Mouse (Mus musculus): ENCODE results near the gene Abca5.
"Not testable (repeated sequence)": the region's sequence is repeated elsewhere in the genome, so short reads cannot be mapped to it uniquely, and the experiment has no call there.

Abca5 gene

DNA sequence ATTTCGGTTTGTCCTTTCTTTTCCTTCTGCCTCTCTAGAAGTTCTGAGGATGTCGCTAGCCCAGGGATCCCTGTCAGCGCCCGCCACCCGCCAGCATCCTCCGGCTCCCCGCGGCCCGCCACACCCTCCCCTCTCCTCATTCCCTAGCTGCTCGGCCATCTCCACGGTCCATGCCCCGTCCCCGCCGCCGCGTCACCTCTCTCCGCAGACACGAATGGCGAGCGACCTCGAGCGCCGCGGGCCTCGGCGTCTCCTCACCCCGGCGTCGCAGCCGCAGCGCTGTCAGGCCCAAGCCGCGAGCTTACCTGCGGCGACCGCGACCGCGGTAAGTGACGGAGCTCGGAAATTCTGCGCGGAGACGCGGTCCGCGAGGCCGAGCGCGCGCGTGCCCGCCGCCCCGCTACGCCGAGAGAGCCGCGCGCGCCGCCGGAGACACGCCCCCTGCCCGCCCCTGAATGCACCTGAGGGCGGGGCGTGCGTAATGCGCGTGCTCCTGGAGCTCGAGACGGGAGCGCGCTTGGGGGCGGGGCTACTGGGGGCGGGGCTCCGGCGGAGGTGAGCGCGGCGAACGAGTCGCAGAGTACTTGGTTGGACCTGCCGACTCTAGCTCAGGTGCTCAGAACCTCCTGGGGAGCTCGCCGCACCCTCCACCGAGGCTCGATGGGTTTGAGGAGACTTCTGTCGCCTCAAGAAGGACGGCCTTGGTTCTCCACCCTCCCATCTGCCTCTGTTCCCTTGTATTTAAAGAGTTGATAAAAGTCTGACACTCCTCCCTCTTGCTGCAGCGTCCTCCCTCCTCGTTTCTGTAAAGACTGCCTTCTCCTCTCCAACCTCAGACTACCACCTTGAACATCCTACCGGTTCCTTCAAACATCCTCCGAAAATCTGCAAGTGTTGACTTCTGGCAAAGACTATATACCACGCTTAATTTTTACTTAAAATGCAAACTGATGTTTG is at the start of gene Abca5:
Gene Abca5, minus strand, starts transcription at position 428 of the 957 bp plus-strand sequence.
- peak; percentile 99 for DNase-seq

- DNase-seq, result peak; percentile 55
Observed at GRCm38 (mm10) chr11:110385487-110385886, 48.0 kb upstream of the Abca5 start.

DNA sequence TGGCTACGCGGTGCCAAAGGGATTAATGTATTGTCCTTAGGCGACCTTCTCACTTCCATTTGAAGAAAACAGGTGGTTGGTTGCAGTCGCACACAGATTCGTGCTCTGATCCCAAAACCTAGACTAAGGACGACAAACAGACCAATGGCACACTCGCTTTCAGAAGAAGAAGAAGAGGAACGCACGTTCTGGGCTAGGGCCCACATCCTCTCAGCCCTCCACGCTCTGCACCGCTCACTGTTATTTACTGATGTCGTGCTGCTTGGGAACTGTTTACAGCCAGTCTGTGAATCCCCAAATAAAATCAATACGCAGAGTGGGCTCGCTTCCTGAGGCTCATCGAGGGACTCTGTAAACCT is 42.8 kb upstream of the Abca5 start:
- no peak for DNase-seq

DNA sequence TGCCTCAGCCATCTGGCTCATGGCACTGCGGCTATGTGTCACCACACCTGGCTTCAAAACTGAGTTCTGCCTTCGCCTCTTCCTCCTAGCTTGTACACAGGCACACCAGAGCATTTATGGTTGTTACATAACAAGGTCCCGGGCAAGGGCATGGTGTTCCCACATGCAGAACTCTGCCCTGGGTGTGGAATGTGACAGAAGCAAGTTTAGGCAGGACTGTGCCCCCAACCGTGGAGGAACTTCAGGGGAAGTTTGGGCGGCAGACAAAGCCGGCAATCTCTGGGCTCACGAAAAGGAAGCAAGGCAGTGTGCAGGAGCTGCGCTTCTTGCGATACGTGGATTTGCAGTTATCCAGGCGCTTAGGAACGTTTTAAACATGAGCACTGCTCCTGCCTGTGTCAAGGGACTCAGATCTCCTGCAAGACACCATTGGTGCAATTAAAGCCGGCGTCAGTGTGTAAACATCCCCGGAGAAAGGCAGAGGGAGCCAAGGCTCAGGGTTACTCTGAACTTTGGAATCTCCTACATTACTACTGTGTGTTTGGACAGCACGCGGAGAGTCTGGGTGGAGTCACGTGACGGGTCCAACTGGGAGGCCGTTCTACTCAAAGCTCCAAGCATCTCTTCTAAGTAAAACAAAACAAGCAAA is 42.3 kb upstream of the Abca5 start:
- DNase-seq, result peak; percentile 98

DNA sequence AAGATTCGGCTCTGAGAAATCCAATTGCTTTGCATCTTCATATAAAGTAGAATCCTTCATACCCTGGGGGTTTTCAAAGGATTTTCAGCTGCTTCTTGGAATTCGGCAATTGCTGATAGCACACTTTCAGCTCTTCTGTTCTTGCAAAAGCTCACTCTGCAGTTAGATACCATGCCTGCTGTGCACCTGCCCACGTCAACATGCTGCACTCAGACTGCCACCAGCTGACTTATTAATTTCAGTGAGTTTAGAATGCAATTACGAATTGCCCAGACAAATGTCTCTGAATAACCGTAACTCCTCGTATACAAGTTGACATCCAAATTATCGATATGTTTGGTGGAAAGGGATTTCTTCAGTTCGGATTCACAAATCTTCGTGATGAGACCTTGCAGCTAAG is 36.5 kb upstream of the Abca5 start:
- DNase-seq, result no peak

DNA sequence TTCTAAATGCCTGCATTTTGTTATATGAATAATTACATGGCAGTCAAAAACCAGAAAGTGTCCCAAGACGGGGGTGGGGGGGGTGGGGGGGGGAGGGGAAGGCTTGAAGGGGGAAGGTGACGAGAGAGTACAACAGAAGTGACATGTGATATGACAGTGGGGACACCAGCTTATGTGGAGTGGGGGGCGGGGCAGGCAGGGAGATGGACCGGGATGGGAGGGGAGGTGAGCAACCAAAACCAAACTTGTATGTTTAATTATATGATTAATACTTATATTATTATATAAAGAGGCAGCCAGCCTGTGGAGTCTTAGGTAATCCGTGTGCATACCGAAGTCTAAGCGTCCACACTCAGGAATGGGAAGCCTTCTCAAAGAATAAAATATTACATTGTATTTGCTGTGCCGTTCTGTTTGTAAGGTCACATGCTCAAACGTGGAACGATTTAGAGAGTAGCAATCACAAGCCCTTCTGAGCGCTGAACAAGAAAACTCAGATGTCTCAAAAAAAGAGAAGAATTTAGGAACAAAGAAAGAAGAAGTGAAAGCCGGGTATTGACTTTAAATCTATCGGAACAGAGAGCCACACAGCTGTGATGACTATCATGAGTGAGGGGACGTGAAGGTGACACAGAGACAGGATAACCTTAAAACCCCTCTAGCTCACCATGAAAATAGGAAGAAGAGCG is 34.9 kb upstream of the Abca5 start:
- DNase-seq, result no peak

DNA sequence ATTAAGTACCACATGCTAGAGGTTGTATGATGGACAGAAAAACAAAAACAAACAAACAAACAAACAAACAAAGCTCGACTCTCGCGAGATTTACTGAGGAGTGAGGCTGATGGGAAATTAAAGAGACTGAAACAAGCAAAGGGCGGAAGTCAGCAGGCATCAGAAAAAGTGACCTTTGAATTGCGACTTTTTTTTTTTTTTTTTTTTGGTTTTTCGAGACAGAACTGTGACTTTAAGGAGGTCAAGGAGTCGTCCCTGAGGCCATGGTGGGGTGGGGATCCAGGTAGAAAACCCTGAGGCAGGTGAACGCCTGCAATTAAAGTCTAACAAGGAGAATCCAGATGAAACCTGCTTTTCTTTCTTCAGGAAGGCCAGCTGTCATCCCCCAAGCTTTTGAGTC is 34.3 kb upstream of the Abca5 start:
- no peak for DNase-seq

- DNase-seq, result no peak
Observed at GRCm38 (mm10) chr11:110369312-110370019, 31.9 kb upstream of the Abca5 start.

DNA sequence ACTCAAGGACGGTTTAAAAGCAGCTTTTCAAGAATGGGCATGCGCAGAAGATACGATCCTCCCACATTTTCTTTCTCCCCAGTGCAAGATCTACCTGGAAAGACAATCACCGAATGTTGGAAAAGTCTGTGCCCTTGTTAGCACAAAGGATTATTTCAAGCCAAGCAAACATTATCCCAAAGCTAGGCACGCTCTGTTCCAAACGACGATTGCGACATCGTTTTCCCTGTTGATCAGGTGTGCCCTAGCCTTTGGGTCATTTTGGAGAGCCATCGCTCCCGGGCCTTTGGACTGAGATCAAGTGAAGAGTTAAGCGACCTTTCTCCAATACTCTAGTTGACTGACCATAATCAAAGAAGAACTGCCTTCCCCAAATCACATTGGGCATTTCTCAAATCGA is 30.1 kb upstream of the Abca5 start:
- no peak for DNase-seq

DNA sequence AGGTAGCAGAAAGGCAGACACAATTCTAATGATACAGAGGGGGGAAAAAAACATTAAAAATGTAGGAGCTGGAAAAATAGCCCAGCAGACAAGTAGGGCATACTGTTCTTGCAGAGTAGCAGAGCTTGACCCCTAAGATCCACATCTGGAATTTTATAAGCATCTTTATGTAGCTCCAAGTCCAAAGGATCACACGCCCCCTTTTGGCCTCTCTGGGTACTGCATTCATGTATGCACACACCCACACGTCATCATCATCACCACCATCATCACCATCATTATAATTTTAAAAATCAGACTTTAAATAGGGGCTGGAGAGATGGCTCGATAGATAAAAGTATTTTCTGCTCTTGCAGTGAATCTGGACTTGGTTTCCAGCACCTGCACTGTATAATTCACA is 29.4 kb upstream of the Abca5 start:
- DNase-seq, result no peak

DNA sequence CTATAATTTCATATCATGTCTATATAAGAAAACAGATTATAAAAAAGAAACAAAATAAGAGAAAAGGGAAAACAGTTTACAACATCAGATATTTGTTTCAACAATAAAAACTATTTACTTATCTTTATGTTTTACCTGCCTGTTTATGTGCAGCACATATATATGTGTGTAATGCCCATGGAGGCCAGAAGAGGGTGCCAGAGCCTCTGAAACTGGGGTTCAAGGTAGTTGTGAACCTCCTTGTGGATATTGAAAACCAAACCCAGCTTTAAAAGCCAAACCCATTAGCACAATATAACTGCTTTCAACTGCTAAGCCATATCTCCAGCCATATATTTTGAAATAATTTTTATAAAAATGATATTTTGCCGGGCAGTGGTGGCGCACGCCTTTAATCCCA is 27.5 kb upstream of the Abca5 start:
- DNase-seq, result peak; percentile 87

GRCm38 (mm10) chr11:110357756-110358551 is 20.4 kb upstream of the Abca5 start:
- no peak for DNase-seq

DNA sequence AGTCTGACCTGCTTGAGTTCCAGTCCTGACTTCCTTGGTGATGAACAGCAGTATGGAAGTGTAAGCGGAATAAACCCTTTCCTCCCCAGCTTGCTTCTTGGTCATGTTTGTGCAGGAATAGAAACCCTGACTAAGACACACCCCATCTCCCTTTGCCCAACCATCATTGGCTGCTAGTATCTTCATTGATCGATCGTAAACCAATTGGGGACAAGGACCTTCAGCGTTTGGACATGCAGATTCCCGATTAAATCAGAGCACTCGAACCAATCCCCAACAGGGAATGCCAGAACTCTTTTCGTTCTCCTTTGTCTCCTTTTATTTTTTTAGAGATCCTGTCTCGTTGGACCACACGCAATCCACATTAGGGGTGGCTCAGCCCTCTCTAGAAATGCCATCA is 17.6 kb upstream of the Abca5 start:
- not testable (repeated sequence) for DNase-seq

DNA sequence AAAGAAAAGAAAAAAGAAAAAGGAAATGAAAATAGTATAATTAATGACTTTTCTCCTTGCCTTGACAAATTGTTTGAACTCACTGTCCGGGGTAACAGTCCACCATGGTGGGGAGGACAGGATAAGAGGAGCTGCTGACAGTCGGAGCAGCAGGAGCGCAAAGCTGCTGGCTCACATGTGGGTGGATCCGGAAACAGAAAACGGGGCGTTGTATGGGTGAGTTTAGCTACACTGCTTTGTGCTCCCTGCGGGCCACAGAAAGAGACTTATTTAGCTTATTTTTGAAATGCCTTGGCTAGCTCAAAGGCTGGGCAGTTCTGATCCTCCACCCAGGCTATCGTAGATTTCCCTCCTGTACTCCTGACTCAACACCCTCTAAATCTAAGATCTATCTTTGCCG is 16.7 kb upstream of the Abca5 start:
- DNase-seq, result no peak

DNA sequence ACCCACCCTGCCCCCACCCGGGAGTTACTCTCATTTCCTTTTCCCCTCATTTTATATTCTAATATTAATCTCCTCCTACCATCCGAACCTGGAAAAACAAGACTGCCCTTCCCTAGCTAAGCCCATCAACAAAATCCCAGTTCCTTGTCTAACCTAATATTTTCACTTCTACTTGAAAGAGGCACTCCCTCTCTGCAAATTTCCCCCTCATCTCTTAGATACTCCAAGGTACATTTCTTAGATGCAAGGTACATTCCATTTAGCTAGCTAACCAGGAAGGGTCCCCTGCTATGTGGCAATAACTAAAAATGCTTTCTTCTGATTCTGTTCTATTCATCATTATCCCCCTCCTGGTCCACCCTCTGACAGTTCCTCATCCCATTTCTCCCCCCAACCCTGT is 10.7 kb upstream of the Abca5 start:
- no peak for DNase-seq

- DNase-seq, result no peak
Observed at GRCm38 (mm10) chr11:110347768-110348167, 10.3 kb upstream of the Abca5 start.

DNA sequence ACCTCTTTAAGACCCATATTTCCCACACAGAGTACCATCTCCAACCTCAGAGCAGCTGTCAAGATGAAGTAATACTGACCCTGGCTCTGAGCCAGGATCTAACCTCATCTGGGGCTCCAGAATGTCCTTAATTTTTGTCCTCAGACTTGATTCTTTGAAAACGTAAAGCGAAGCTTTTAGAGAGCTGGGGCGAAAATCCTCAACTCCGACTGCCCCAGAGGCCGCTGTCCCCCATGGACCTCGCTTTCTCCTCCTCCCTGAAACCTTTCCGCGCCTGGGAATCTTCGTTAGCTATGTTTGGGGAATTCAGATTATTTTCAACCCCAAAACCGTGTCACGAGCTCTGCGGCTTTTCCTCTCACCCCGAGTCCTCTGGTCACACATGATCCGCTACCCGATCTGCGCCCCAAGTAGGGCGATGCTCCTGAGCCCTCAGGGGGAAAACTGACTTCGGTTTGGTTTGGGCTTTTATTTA is 665 bp downstream of the Abca5 start:
- DNase-seq, result peak; percentile 88

DNA sequence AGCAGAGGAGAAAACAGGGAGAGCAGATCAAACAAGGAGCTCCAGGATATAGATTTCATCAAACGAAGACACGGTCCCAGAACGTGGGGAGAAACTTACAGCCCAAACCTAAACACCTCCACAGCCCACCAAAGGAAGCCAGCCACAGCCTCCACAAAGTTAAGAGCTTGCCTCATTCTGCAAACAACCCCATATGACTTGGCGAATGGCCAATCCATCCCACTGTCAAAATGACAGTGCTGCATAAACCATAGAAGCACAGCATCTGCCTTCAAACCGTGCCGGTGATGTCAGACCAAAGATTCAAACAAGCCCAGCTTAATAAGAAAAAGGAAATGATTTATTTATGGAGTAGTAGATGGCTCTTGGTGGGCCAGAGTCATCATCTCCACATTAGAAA is 7.4 kb downstream of the Abca5 start:
- no peak for DNase-seq

DNA sequence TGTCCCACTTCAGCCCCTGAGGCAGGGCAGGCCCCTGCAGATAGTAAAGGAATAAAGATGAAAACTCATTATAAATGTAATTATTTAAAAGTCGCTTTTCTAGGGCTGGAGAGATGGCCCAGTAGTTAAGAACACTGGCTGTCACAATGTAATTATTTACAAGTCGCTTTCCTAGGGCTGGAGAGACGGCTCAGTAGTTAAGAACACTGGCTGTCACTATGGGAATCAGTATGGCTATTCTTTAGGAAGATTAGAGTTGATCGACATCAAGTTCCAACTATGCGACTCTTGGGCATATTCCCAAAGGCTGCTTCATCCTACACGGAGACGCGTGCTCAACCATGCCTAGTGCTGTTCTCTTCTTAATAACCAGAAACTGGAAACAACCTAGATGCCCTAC is 15.2 kb downstream of the Abca5 start:
- no peak for DNase-seq

GRCm38 (mm10) chr11:110306475-110307168 is 30.9 kb downstream of the Abca5 start:
- no peak for DNase-seq

DNA sequence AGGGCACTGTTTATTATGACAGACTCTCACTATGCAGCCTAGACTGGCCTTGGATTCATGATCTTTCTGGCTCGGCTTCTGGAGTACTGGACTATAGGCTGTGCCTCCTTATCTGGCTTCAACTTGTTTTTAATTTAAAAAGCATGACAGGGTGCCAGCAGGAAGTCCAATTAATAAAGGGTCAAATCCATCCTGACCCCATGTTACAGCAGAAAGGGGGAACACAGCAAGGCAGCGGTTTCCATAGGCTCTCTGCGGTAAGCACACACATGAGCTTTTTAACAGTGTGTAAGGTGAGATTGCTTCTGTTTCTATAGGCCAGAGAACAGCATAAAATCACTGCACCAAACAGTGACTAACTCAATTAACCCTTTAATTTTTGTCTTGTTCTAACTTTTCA is 34.1 kb downstream of the Abca5 start:
- DNase-seq, result no peak
